Mouse (Mus musculus): ENCODE measurements at regions not wholly inside any gene's neighbourhood (a gene's known extent, or its start where the extent isn't known, plus 50 kb on each side); places are given as distances from the start of the nearest gene placed in this dataset.

GRCm38 (mm10) chr7:124915637-124916036 is 528.8 kb upstream of the Kdm8 start:
- TF ChIP-seq CTCF (IDR thresholded peaks at IDR 0.05; ENCODE audit: control insufficient read depth, insufficient read depth, insufficient replicate concordance, low read depth, low read length) (no peak), POLR2A (IDR thresholded peaks at IDR 0.05; ENCODE audit: control insufficient read depth, low read depth, low read length) (no peak)
